Mouse (Mus musculus): Measurements from ENCODE around the gene Egfl8.

The Egfl8 gene

GRCm38 (mm10) chr17:34615871-34616270 is at the start of gene Egfl8:
Gene Egfl8 (minus strand): TSS chr17:34615971.
- DNase-seq: no peak

- DNase-seq: no peak
These were observed 48.7 kb upstream of the Egfl8 start for GRCm38 (mm10) chr17:34664472-34664871.

- no peak for DNase-seq
These were observed 47.8 kb upstream of the Egfl8 start for GRCm38 (mm10) chr17:34663558-34663957.

GRCm38 (mm10) chr17:34662978-34663377 is 47.2 kb upstream of the Egfl8 start:
- no peak for DNase-seq

GRCm38 (mm10) chr17:34662468-34662867 is 46.7 kb upstream of the Egfl8 start:
- no peak for DNase-seq

- peak; percentile 82 for DNase-seq
These were observed 45.4 kb upstream of the Egfl8 start for GRCm38 (mm10) chr17:34661121-34661591.

GRCm38 (mm10) chr17:34660259-34660820 is 44.6 kb upstream of the Egfl8 start:
- no peak for DNase-seq

GRCm38 (mm10) chr17:34659897-34660214 is 44.1 kb upstream of the Egfl8 start:
- DNase-seq: no peak

GRCm38 (mm10) chr17:34659181-34659896 is 43.6 kb upstream of the Egfl8 start:
- peak; percentile 47 for DNase-seq

GRCm38 (mm10) chr17:34658591-34658990 is 42.8 kb upstream of the Egfl8 start:
- no peak for DNase-seq

GRCm38 (mm10) chr17:34658145-34658544 is 42.4 kb upstream of the Egfl8 start:
- no peak for DNase-seq

- DNase-seq: no peak
These were observed 41.5 kb upstream of the Egfl8 start for GRCm38 (mm10) chr17:34657271-34657670.

- DNase-seq: no peak
These were observed 40.9 kb upstream of the Egfl8 start for GRCm38 (mm10) chr17:34656666-34657065.

- peak; percentile 92 for DNase-seq
These were observed 39.8 kb upstream of the Egfl8 start for GRCm38 (mm10) chr17:34655581-34655991.

- peak; percentile 77 for DNase-seq
These were observed 39.4 kb upstream of the Egfl8 start for GRCm38 (mm10) chr17:34655160-34655559.

- no peak for DNase-seq
These were observed 38.6 kb upstream of the Egfl8 start for GRCm38 (mm10) chr17:34654392-34654791.

- peak; percentile 52 for DNase-seq
These were observed 38.0 kb upstream of the Egfl8 start for GRCm38 (mm10) chr17:34653746-34654285.

GRCm38 (mm10) chr17:34652985-34653384 is 37.2 kb upstream of the Egfl8 start:
- DNase-seq: no peak

- no peak for DNase-seq
These were observed 36.8 kb upstream of the Egfl8 start for GRCm38 (mm10) chr17:34652546-34652945.

- DNase-seq: peak; percentile 69
These were observed 35.9 kb upstream of the Egfl8 start for GRCm38 (mm10) chr17:34651507-34652221.

GRCm38 (mm10) chr17:34650781-34651180 is 35.0 kb upstream of the Egfl8 start:
- no peak for DNase-seq

GRCm38 (mm10) chr17:34649106-34649864 is 33.5 kb upstream of the Egfl8 start:
- no peak for DNase-seq

Measured in kidney, postnatal 14 days (tissue).